Mouse (Mus musculus) G1E (cell line): ENCODE measurements at regions not wholly inside any gene's neighbourhood (a gene's known extent, or its start where the extent isn't known, plus 50 kb on each side); places are given as distances from the start of the nearest gene placed in this dataset.

ENCODE experiments used
- CTCF ChIP-seq: IDR thresholded peaks from 2 replicates; pipeline ENCODE4 v1.5.1; 2012; ENCODE audit warnings: low read depth, low read length, inconsistent platforms, mixed read lengths
- GATA1 ChIP-seq: IDR thresholded peaks from 2 replicates; pipeline ENCODE4 v1.6.1; 2012; ENCODE audit warnings: borderline replicate concordance, low read length, inconsistent platforms, mixed read lengths
- POLR2AphosphoS5 ChIP-seq: IDR thresholded peaks from 2 replicates; pipeline ENCODE4 v1.6.1; 2012; ENCODE audit warnings: low read depth, low read length, inconsistent platforms; ENCODE audit not compliant: insufficient replicate concordance

GRCm38 (mm10) chr2:128536294-128536693 is 54.7 kb upstream of the Spdye4c start:
- no peak for TF ChIP-seq CTCF
- no peak for TF ChIP-seq GATA1
- TF ChIP-seq POLR2AphosphoS5, result no peak
